Mouse (Mus musculus) limb, embryonic 13.5 days (tissue): Measurements from ENCODE around the gene Elavl4. TPM values are rescaled to one million over a fixed set of nuclear protein-coding genes. Genes with fewer than 3 reads are reported as not detected.

Experiments used
- ATAC-seq: fragments of 200-750 bp; cut with Nextera tagmentation; 2 replicates; pipeline ENCODE4 v1.8.0; 2017; ENCODE audit warnings: low read depth, moderate number of reproducible peaks, moderate TSS enrichment; ENCODE audit not compliant: low FRiP score
- H3K27ac ChIP-seq: fragments of 300-500 bp; sonication (generic); 2 replicates; pipeline ENCODE4 v1.5.1; 2015; ENCODE audit warnings: inconsistent platforms, mild to moderate bottlenecking, moderate library complexity
- H3K27me3 ChIP-seq: fragments of 300-500 bp; sonication (generic); 2 replicates; pipeline ENCODE4 v1.6.1; 2015; ENCODE audit warnings: mild to moderate bottlenecking, inconsistent platforms
- H3K36me3 ChIP-seq: fragments of 300-500 bp; sonication (generic); 2 replicates; pipeline ENCODE4 v1.6.1; 2015; ENCODE audit warnings: inconsistent platforms, mild to moderate bottlenecking, moderate library complexity
- H3K4me1 ChIP-seq: fragments of 300-500 bp; sonication (generic); 2 replicates; pipeline ENCODE4 v1.6.1; 2015; ENCODE audit warnings: inconsistent platforms
- H3K4me2 ChIP-seq: fragments of 300-500 bp; sonication (generic); replicated peaks from 2 replicates; pipeline ENCODE4 v1.6.1; 2015; ENCODE audit warnings: inconsistent platforms, mild to moderate bottlenecking, moderate library complexity
- H3K4me3 ChIP-seq: fragments of 300-500 bp; sonication (generic); 2 replicates; pipeline ENCODE4 v1.5.1; 2015; ENCODE audit warnings: moderate library complexity, mild to moderate bottlenecking, inconsistent platforms
- H3K9ac ChIP-seq: fragments of 300-500 bp; sonication (generic); 2 replicates; pipeline ENCODE4 v1.6.1; 2015; ENCODE audit warnings: mild to moderate bottlenecking, inconsistent platforms
- H3K9me3 ChIP-seq: fragments of 300-500 bp; sonication (generic); 2 replicates; pipeline ENCODE4 v1.6.1; 2016; ENCODE audit warnings: inconsistent platforms
- WGBS: fragments of 180-500 bp; shearing (Covaris S2); methylation state at CpG from one replicate; pipeline ENCODE4 v1.1.7; 2015; 5-methylcytosine and 5-hydroxymethylcytosine counted together
- polyA plus RNA-seq: library from polyadenylated mRNA; unstranded; fragments of >200 nt; fragmentation: Nextera tagmentation; extraction: Ambion mirVana; gene quantifications from 2 replicates; pipeline ENCODE4 v1.2.1, GENCODE M21; 2015

The Elavl4 gene
- polyA plus RNA-seq, 1 experiment from 2014 or later, result 3.4 TPM

- no peaks in the 10 kb centered on the region for H3K36me3 ChIP-seq
- H3K9ac ChIP-seq, result no peak overlapping the region
- no peak overlapping the region for H3K4me2 ChIP-seq
- no peak overlapping the region for H3K4me3 ChIP-seq
- H3K4me1 ChIP-seq, result no peaks in the 10 kb centered on the region
- ATAC-seq, result no peak
- no peaks in the 10 kb centered on the region for H3K27me3 ChIP-seq
- H3K9me3 ChIP-seq, result no peaks in the 10 kb centered on the region
- 70% methylated on average over 3 of the region's 3 CpGs for WGBS
- no peak overlapping the region for H3K27ac ChIP-seq
Observed at GRCm38 (mm10) chr4:110257360-110257759, 94.3 kb downstream of the Elavl4 start.

DNA sequence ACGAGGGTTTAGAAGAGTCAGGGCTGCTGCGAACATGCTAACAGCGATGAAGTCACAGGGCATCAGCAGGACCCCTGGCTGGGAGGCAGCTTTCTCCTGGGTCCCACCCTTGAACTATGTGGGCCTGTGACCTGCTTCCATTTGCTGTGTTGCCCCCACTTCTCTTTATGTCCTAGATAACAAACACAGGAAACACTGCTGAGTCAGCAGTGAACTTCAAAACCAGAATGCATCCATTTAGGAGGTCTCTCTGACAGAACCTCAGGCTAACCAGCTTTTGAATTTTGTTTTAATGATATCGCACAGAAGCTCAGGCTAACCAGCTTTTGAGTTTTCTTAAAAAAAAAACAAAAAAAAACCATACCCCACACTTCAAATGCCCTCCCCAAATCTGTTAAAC lies 96.1 kb downstream of the Elavl4 start:
- Histone ChIP-seq H3K4me2 (no peak overlapping the region), H3K27me3 (no peaks in the 10 kb centered on the region), H3K27ac (no peak overlapping the region), H3K4me3 (no peak overlapping the region), H3K9me3 (no peaks in the 10 kb centered on the region), H3K4me1 (no peaks in the 10 kb centered on the region), H3K36me3 (no peaks in the 10 kb centered on the region), H3K9ac (no peak overlapping the region)
- ATAC-seq, result no peak
- 81% methylated on average over 4 of the region's 4 CpGs for WGBS

DNA sequence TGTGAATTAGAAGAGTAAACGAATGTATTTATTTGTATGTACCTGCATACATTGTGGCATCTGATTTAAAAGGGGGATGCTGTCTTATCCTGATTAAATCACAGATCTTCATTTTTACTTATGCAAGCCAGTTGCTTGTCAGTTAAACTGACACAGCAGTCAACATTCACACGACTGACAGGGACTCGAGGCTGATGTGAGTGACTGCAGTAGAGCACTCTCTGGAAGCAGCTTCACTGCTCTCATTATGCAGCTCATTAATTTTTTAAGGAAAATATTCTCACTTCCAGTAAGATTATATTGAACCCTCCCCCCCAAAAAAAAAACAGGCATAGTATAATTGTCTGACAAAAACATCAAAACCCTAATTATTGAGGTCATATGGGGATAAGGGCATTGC lies 101.7 kb downstream of the Elavl4 start:
- H3K27me3 ChIP-seq, result no peaks in the 10 kb centered on the region
- no peak overlapping the region for H3K27ac ChIP-seq
- H3K4me2 ChIP-seq, result no peak overlapping the region
- ATAC-seq, result no peak
- 80% methylated on average over 3 of the region's 3 CpGs for WGBS
- no peaks in the 10 kb centered on the region for H3K36me3 ChIP-seq
- H3K4me1 ChIP-seq, result no peaks in the 10 kb centered on the region
- H3K4me3 ChIP-seq, result no peak overlapping the region
- no peaks in the 10 kb centered on the region for H3K9me3 ChIP-seq
- no peak overlapping the region for H3K9ac ChIP-seq

DNA sequence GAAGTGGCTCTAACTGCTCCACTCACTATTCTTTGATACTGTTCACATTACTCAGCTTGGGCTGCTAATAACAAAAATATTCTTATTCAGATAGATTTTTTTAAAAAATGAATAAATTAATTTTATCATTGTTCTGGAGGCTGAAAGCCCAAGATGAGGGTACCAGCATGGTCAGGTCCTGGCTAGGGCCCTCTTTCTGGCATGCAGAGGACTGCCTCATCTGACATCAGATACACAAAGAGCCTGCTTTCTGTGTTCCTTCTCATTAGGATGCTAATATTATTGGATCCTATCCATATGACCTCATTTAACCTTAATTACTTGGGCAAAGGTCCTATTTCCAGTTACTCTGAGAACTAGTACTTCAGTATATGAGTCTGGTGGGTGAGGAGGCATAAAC lies 108.8 kb downstream of the Elavl4 start:
- H3K9ac ChIP-seq, result no peak overlapping the region
- H3K4me1 ChIP-seq, result no peaks in the 10 kb centered on the region
- no peak overlapping the region for H3K4me3 ChIP-seq
- H3K27me3 ChIP-seq, result no peaks in the 10 kb centered on the region
- H3K27ac ChIP-seq, result no peak overlapping the region
- no peak for ATAC-seq
- no peaks in the 10 kb centered on the region for H3K9me3 ChIP-seq
- H3K4me2 ChIP-seq, result no peak overlapping the region
- H3K36me3 ChIP-seq, result no peaks in the 10 kb centered on the region

DNA sequence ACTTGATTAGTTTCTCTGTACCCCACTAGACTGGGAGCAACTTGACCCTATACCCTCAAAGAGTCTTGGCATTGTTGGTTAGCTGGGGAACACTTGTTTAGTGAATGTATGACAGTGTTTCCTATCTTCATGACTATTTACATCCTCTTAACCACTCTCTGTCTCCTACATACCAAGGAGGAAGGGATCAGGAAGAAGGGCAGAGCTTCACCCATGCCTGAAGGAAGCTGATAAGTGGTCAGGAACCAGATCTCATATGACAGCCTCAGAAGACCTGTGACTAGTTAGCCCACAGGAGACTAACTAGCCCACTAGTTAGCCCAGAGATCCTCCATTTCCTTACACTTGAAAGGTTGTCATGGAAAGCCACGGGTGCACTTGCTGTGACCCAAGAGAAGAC lies 117.2 kb downstream of the Elavl4 start:
- 94% methylated on average over 1 of the region's 1 CpGs for WGBS

DNA sequence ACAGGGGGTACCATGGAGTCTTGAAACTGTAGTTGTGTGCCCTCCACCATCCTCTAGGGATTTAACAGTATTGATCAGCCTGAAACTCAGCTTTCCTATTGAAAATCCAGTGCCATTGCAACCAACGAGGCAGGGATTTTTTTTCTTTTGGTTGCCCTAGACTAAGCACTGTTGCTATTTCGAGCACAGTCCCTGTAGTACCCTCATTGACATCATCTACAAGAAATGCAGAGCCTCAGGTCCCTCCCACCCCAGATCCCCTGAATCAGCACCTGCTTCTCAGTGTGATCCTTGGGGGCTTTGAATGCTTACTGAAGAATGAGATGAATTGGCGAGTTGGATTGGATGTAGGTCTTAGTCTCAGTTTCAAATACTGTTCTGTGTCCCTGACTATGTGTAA lies 119.4 kb downstream of the Elavl4 start:
- no peak for ATAC-seq

More for the DNA sequence above, 117.2 kb downstream of the Elavl4 start:
- H3K4me2 ChIP-seq, result no peak overlapping the region
- H3K9ac ChIP-seq, result no peak overlapping the region
- H3K9me3 ChIP-seq, result no peaks in the 10 kb centered on the region
- no peaks in the 10 kb centered on the region for H3K36me3 ChIP-seq
- no peak overlapping the region for H3K27ac ChIP-seq
- no peak overlapping the region for H3K4me3 ChIP-seq
- H3K4me1 ChIP-seq, result no peaks in the 10 kb centered on the region
- H3K27me3 ChIP-seq, result no peaks in the 10 kb centered on the region
- no peak for ATAC-seq

GRCm38 (mm10) chr4:110231799-110232198 lies 119.9 kb downstream of the Elavl4 start:
- 47% methylated on average over 4 of the region's 4 CpGs for WGBS
- ATAC-seq, result no peak
- no peaks in the 10 kb centered on the region for H3K4me1 ChIP-seq

More for the DNA sequence above, 119.4 kb downstream of the Elavl4 start:
- Histone ChIP-seq H3K27me3 (no peaks in the 10 kb centered on the region), H3K4me1 (no peaks in the 10 kb centered on the region), H3K9me3 (no peaks in the 10 kb centered on the region), H3K4me2 (no peak overlapping the region), H3K27ac (no peak overlapping the region), H3K9ac (no peak overlapping the region), H3K36me3 (no peaks in the 10 kb centered on the region), H3K4me3 (no peak overlapping the region)
- WGBS, result 80% methylated on average over 3 of the region's 3 CpGs

DNA sequence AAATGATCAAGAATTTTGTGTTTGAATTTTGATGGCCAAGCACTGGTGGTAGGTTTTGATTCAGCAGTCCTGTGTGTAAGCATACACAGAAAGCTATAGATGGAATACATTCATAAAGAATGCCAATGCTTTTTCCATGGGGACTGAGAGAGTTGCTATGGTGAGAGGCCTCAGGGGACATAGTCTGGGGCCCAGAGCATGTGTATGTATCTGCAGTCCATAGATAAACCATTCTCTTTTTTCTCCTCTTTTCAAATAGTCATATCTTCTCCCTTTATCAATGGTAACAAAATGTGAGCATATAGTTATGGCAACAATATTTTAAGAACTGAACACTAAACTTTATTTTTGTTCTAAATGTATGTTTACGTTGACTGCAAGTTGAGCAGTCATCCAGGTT lies 122.1 kb downstream of the Elavl4 start:
- Histone ChIP-seq H3K4me1 (no peaks in the 10 kb centered on the region), H3K27ac (no peak overlapping the region), H3K4me2 (no peak overlapping the region), H3K27me3 (no peaks in the 10 kb centered on the region), H3K9ac (no peak overlapping the region), H3K4me3 (no peak overlapping the region), H3K9me3 (no peaks in the 10 kb centered on the region), H3K36me3 (no peaks in the 10 kb centered on the region)
- no peak for ATAC-seq
- WGBS, result 98% methylated on average over 1 of the region's 1 CpGs

More at GRCm38 (mm10) chr4:110231799-110232198, 119.9 kb downstream of the Elavl4 start:
- Histone ChIP-seq H3K9ac (no peak overlapping the region), H3K4me2 (no peak overlapping the region), H3K27ac (no peak overlapping the region), H3K36me3 (no peaks in the 10 kb centered on the region), H3K4me3 (no peak overlapping the region), H3K9me3 (no peaks in the 10 kb centered on the region), H3K27me3 (no peaks in the 10 kb centered on the region)

DNA sequence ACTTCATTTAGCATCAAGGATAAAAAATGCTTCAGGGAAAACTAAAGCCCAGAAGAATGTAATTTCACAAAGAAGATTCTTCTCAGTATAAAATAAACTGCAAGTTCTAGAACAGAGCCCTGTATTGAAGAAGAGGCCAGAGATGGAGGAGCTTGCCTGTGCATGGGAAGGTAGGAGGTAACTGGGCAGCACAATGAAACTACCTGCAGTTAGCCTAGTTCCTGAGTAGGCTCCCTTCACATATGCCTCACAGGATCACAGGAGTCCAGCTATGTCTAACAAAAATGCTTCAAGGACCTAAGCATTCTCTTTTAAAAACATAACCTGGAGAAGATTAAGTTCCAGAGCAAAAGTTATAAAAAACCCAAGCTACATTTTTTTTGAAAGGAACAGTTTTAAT lies 122.5 kb downstream of the Elavl4 start:
- no peaks in the 10 kb centered on the region for H3K27me3 ChIP-seq
- no peak overlapping the region for H3K27ac ChIP-seq
- no peaks in the 10 kb centered on the region for H3K4me1 ChIP-seq
- H3K4me2 ChIP-seq, result no peak overlapping the region
- no peak for ATAC-seq
- no peaks in the 10 kb centered on the region for H3K36me3 ChIP-seq
- H3K9ac ChIP-seq, result no peak overlapping the region
- H3K4me3 ChIP-seq, result no peak overlapping the region
- H3K9me3 ChIP-seq, result no peaks in the 10 kb centered on the region

DNA sequence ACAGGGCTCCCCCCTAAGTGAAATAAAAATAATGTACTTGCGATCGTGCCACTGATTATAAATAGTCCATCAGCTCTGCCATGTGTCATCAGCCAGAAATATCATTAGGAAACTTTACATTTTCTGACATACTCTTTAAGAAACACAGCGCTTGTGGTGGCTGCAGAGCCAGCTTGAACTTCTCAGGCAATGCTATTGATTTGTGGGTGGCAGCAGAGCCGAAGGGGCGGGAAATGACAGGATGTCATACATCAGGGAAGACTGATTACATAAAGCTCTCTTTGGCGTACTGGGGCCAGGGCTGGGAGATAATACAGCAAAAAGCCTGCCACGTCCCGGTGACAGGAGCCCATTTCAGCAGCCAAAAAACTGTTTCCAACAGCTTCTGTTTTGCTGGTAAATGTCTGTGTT lies 124.1 kb downstream of the Elavl4 start:
- no peaks in the 10 kb centered on the region for H3K36me3 ChIP-seq
- no peak for ATAC-seq
- 76% methylated on average over 8 of the region's 8 CpGs for WGBS

DNA sequence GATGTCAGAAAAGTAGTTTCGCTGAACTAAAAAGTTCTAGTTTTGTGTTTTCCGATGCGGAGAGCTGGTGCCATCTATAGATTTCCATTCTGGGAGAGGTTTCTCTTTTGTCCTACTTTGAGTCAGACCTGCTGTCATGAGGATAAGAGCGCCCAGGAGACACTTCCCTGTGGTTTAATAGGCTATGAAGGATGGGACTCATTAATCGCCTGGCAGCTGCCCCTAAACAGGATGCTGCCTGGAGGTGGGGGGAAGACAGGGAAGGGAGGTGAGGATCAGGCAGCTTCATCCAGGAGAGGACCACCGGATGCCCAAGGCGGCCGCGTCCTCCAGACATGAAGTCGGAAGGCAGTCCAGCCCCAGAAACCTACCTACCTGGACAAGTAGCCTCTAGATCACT lies 126.2 kb downstream of the Elavl4 start:
- Histone ChIP-seq H3K36me3 (no peaks in the 10 kb centered on the region), H3K9ac (no peak overlapping the region)
- ATAC-seq, result no peak

More for the DNA sequence above, 124.1 kb downstream of the Elavl4 start:
- Histone ChIP-seq H3K27ac (no peak overlapping the region), H3K4me3 (no peak overlapping the region), H3K4me1 (no peaks in the 10 kb centered on the region), H3K9me3 (no peaks in the 10 kb centered on the region), H3K4me2 (no peak overlapping the region), H3K27me3 (no peaks in the 10 kb centered on the region), H3K9ac (no peak overlapping the region)

DNA sequence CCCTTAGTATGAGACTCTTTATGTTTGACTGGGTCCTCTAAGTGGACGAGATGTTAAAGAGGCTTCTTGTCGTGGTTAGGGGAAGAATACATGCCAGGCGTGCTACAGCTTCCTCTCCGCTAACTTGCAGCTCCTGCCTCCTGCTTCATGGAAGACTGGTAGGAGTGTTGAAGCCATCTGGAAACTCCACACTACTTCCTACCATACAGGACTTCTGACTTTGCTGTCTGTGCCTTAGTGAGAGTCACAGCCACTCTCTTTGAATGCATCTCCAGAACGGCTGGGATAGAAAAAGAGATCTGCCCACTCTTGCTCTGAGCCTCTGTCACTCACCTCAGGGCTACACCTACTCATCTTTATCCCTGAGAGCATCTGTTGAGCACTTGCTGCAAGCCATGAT lies 132.9 kb downstream of the Elavl4 start:
- Histone ChIP-seq H3K4me2 (no peak overlapping the region), H3K4me3 (no peak overlapping the region), H3K27ac (no peak overlapping the region), H3K9me3 (no peaks in the 10 kb centered on the region), H3K27me3 (no peaks in the 10 kb centered on the region), H3K36me3 (no peaks in the 10 kb centered on the region), H3K4me1 (peaks cover 10% of the 10 kb centered on the region), H3K9ac (no peak overlapping the region)
- 81% methylated on average over 5 of the region's 5 CpGs for WGBS
- ATAC-seq, result no peak

More for the DNA sequence above, 126.2 kb downstream of the Elavl4 start:
- Histone ChIP-seq H3K4me3 (no peak overlapping the region), H3K4me2 (no peak overlapping the region), H3K27ac (no peak overlapping the region), H3K4me1 (no peaks in the 10 kb centered on the region), H3K27me3 (no peaks in the 10 kb centered on the region), H3K9me3 (no peaks in the 10 kb centered on the region)
- 72% methylated on average over 10 of the region's 10 CpGs for WGBS

- no peak for ATAC-seq
Observed at GRCm38 (mm10) chr4:110217553-110217952, 134.2 kb downstream of the Elavl4 start.

More at GRCm38 (mm10) chr4:110217553-110217952, 134.2 kb downstream of the Elavl4 start:
- Histone ChIP-seq H3K4me1 (peaks cover 10% of the 10 kb centered on the region), H3K9me3 (no peaks in the 10 kb centered on the region), H3K27me3 (no peaks in the 10 kb centered on the region), H3K27ac (no peak overlapping the region), H3K36me3 (no peaks in the 10 kb centered on the region), H3K4me3 (no peak overlapping the region), H3K9ac (no peak overlapping the region), H3K4me2 (no peak overlapping the region)
- 32% methylated on average over 3 of the region's 3 CpGs for WGBS
